Mouse (Mus musculus) retina, postnatal 1 day (tissue): ENCODE measurements around the gene Ablim2.

Experiments
- DNase-seq: peaks from one replicate; pipeline ENCODE4 v3.0.0-alpha.2; 2012

Gene Ablim2

GRCm38 (mm10) chr5:35757639-35758001 lies at the start of gene Ablim2:
TSS of gene Ablim2 (plus strand) at chr5:35757880.
- peak; percentile 96 for DNase-seq

- no peak for DNase-seq
These were observed 47.2 kb upstream of the Ablim2 start for GRCm38 (mm10) chr5:35710481-35710880.

- no peak for DNase-seq
These were observed 46.7 kb upstream of the Ablim2 start for GRCm38 (mm10) chr5:35710931-35711330.

GRCm38 (mm10) chr5:35712517-35712916 lies 45.2 kb upstream of the Ablim2 start:
- DNase-seq = no peak

- DNase-seq = peak; percentile 91
These were observed 43.9 kb upstream of the Ablim2 start for GRCm38 (mm10) chr5:35713649-35714354.

GRCm38 (mm10) chr5:35717455-35717854 lies 40.2 kb upstream of the Ablim2 start:
- DNase-seq = no peak

- DNase-seq = peak; percentile 31
These were observed 39.7 kb upstream of the Ablim2 start for GRCm38 (mm10) chr5:35717946-35718345.

GRCm38 (mm10) chr5:35718817-35719216 lies 38.9 kb upstream of the Ablim2 start:
- DNase-seq = no peak

- no peak for DNase-seq
These were observed 38.3 kb upstream of the Ablim2 start for GRCm38 (mm10) chr5:35719343-35719742.

GRCm38 (mm10) chr5:35719880-35720279 lies 37.8 kb upstream of the Ablim2 start:
- DNase-seq = peak; percentile 57

GRCm38 (mm10) chr5:35721933-35722332 lies 35.7 kb upstream of the Ablim2 start:
- no peak for DNase-seq

GRCm38 (mm10) chr5:35722654-35723053 lies 35.0 kb upstream of the Ablim2 start:
- DNase-seq = no peak

GRCm38 (mm10) chr5:35723900-35724299 lies 33.8 kb upstream of the Ablim2 start:
- no peak for DNase-seq

GRCm38 (mm10) chr5:35725840-35726239 lies 31.8 kb upstream of the Ablim2 start:
- DNase-seq = no peak

- DNase-seq = no peak
These were observed 30.2 kb upstream of the Ablim2 start for GRCm38 (mm10) chr5:35727447-35727846.

GRCm38 (mm10) chr5:35728344-35728956 lies 29.2 kb upstream of the Ablim2 start:
- DNase-seq = no peak

- peak; percentile 14 for DNase-seq
These were observed 28.7 kb upstream of the Ablim2 start for GRCm38 (mm10) chr5:35728957-35729460.

- no peak for DNase-seq
These were observed 27.8 kb upstream of the Ablim2 start for GRCm38 (mm10) chr5:35729844-35730243.

GRCm38 (mm10) chr5:35730552-35730951 lies 27.1 kb upstream of the Ablim2 start:
- DNase-seq = no peak

- DNase-seq = no peak
These were observed 26.7 kb upstream of the Ablim2 start for GRCm38 (mm10) chr5:35731006-35731405.

- DNase-seq = no peak
These were observed 24.2 kb upstream of the Ablim2 start for GRCm38 (mm10) chr5:35733523-35733922.

- DNase-seq = peak; percentile 34
These were observed 20.3 kb upstream of the Ablim2 start for GRCm38 (mm10) chr5:35737231-35737901.

- DNase-seq = no peak
These were observed 18.7 kb upstream of the Ablim2 start for GRCm38 (mm10) chr5:35739005-35739404.
